Mouse (Mus musculus) adrenal gland, postnatal 36 days (tissue): ENCODE results near the gene Tmem33. TPM values are rescaled to one million over a fixed set of nuclear protein-coding genes. Genes with fewer than 3 reads are reported as not detected.

Source experiments
- DNase-seq, 2 experiments: peaks; one replicate each; pipeline ENCODE4 v3.0.0; 2021; ENCODE audit warnings: mixed read lengths in 1 of 2
- long read RNA-seq, 2 experiments: library from polyadenylated mRNA; stranded (forward); transcript quantifications; one replicate each; pipeline ENCODE4 v2.0.0; 2021; ENCODE audit warnings: borderline sequencing depth in 2 of 2
- total RNA-seq, 2 experiments: library from RNA; stranded (reverse); gene quantifications; 2 replicates each; pipeline ENCODE4 v1.2.3; 2021

The Tmem33 gene
- total RNA-seq = 100 to 1,000 TPM; 121 to 144 TPM
- long read RNA-seq, experiment 1, full-length matches to known transcripts = 147 of 166 reads
- long read RNA-seq, experiment 1, partial matches to known transcripts = 12 of 166 reads
- long read RNA-seq, experiment 1, other reads (novel, unspliced or antisense) = 7 of 166 reads
- long read RNA-seq, experiment 2, full-length matches to known transcripts = 44 of 48 reads
- long read RNA-seq, experiment 2, partial matches to known transcripts = 0 of 48 reads
- long read RNA-seq, experiment 2, other reads (novel, unspliced or antisense) = 4 of 48 reads

- peak; percentile 95 for DNase-seq
Observed at GRCm38 (mm10) chr5:67260531-67261371, at the start of gene Tmem33. Gene Tmem33, plus strand, starts transcription at chr5:67260565.

GRCm38 (mm10) chr5:67213168-67213567 lies 47.2 kb upstream of the Tmem33 start:
- no peak for DNase-seq

DNA sequence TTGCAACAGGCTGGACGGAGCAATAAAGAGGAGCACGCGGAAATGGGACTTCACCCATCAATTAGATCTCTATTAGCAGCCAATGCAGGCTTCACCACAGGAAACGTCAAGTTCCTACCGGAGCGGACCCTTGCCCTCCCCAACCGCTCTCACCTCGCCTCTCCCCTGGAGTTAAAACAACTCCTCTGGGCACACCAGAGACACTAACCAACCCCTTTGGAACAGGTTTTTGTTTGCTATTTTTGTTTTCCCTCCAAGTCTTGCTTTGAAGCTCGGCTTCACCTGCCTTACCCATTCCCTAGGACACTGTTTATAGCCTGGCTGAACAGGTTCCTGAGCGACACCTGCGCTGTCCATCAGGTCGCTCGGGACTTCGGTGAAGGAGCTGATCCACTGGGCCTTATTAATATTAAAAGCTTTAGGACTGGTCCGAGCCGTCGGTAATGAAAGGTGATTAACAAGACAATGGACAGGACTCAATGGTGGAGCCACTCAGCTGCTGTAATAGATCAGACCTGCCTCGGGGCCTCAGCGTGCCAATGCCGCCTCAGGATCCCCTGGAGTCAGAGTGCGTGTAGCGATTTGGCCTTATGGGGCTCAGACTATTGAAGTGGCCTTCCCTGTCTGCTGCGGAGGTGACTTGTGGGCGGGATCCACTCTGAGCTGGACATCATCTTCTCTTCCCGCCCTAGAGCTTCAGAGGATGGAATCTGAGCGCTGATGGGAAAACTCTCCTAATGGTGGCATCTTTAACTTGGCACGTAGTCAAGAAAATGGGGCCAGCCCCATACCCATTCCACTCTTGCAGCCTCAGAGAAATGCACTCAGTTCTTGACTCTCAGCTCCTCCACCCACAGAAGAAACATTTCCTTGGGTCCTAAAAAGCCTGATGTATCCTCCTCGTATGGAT lies 45.0 kb upstream of the Tmem33 start:
- no peak for DNase-seq

GRCm38 (mm10) chr5:67216031-67216778 lies 44.2 kb upstream of the Tmem33 start:
- DNase-seq = no peak

- DNase-seq = no peak
Observed at GRCm38 (mm10) chr5:67216779-67217095, 43.6 kb upstream of the Tmem33 start.

DNA sequence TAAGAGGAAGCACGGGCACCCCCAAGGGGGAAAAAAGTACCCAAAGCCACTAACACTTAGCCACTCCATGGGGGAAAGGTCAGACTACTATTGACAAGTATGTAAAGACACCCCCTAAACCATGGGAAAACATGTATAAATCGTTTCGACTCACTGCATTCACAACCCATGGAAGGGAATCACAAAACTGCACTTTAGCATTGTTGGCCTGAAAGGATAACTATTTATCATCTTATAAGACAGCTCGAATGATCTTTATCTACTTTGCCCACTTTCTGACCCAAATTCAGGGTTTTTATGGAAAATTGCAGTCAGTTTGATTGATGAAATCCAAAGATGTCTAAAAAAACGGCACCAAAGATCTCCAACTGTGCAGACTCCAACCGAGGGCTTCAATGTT lies 38.5 kb upstream of the Tmem33 start:
- DNase-seq = no peak

DNA sequence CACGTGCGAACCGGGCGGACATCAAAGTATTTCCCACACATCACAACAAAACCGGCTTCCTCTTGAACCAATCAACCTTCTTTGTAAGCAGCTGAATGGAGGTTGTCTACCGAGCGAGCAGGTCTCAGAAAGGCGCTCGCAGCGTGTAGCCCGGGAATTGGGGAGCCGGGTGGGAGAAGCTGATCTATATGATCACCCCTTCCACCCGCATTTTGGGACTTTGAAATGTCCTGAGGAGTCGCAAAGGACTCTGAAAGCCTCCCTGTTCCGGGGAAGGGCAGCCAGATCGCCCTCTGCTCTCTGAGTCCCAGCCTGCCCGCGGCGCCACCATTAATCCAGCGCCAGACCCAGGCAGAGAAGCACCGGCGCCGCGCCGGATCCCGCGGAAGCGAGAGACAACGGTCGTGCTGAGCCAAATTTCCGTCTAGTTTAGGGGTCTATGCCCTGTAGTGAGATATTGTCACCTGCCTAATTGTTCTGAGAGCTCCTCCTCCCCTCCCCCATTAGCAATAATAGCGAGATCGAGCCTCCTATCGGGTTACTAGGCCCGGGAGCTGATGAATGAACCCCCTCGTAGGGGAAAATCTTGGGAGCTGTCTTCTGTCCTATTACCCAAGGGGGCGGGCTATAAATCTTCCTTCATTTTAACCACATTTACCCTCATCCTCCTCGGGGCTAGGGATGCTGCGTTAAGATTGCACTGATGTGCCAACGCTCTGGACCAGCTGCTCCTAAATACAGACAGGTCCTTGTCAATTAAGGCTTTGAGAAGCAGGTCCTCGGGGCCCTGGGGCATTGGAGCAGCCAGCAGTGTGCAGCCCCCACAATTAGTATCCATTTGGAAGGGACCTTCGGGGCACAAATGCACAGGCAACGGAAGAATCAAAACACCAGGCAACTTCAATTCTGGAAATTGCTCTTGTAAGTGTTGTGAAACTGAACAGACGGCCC lies 37.6 kb upstream of the Tmem33 start:
- DNase-seq = peak; percentile 43

DNA sequence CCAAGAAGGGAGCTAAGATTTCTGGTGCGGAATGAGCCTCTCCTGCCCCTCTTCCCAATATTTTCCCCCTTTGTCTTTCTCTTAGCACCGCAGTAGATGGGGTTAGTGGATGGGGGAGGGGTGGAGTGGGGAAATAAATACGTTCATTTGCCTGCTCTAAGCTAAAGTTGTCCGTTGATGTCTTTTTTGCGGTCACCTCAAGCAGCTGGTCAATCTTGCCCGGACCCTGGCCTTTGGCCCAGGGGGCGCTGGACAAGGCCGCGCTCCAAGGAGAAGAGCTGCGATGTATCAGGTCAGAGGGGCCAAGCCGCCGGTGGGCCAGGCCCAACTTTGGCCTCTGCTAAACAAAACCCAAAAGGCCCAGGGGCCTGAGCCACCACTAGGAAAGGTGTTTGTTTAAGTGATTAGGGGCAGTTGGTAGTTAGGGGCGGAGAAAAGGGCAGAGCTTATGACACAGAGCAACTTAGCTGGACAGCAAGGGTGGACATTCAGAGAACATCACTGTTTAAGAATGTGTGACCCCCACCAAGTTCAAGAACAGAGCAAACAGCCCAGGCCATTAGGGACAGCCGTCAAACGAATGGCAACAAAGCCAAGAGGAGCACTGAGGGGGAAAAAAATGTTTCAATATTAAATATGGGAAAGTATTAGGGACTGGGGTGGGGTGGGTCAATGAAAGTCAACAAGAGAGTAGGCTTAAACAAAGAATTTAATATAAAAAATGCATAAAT lies 36.8 kb upstream of the Tmem33 start:
- DNase-seq = no peak

DNA sequence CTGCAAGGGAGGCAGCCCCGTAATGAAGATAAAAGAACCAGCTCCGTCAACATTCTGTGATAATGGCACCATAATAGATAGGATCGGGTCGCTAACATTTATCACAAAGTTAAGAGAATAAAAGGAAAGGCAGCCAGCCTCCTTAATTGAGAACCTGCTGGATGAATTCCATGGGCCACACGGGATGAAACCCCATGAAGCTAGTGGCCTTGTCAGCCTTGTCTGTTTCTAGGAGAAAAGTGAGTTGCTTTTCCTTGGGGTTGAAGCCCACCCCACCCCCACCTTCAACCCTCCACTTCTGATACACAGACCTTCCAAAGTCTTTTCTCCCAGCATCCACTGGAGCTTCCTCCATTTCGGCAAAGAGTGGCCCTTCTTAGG lies 36.3 kb upstream of the Tmem33 start:
- no peak for DNase-seq

DNA sequence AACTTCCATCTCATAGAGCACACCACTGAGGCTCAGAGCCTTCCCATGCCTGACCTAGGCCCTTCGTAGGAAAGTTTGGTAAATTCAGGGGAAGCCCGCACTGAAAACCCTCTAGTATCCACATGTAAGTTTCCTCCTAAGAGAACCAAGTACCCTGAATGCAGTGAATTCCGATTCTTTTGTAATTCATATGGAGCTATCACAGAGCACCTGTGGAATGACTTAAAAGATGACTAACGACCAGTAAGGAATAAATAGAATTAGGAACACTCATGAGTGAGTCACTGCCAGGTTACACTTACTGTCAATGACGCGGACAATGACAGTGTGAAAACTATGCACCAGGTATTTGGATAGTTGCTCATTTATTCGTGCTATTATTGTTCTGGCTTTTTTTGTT lies 34.6 kb upstream of the Tmem33 start:
- DNase-seq = no peak

GRCm38 (mm10) chr5:67227261-67227660 lies 33.1 kb upstream of the Tmem33 start:
- DNase-seq = no peak

DNA sequence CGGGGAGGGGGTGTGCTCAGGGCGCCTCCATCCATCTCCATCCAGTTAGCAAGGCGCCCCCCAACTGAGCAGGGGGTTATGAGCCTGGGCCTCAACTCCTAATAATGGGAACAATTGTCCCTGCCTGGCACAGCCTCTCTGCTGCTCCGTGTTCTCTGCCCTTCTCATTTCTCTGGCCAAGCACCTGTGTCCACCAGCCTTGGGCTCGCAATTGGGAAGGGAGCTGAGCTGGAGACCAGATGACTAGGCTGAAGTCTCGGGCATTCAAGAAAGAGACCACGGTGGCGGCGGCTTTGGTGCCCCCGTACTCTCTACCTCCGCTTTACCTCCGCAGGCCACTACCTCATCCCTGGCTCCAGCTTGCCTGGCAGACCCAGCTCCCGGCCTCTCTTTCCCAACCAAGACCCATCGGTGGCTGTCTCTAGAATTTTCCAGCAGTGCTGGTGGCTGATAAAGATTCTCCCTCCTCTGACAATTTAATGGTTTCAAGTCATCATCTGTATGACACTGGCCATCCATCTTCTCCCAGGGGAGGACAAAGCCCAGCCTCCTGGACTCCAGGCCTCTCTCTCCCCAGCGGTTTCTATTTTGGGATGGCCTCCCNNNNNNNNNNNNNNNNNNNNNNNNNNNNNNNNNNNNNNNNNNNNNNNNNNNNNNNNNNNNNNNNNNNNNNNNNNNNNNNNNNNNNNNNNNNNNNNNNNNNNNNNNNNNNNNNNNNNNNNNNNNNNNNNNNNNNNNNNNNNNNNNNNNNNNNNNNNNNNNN lies 32.5 kb upstream of the Tmem33 start:
- no peak for DNase-seq

DNA sequence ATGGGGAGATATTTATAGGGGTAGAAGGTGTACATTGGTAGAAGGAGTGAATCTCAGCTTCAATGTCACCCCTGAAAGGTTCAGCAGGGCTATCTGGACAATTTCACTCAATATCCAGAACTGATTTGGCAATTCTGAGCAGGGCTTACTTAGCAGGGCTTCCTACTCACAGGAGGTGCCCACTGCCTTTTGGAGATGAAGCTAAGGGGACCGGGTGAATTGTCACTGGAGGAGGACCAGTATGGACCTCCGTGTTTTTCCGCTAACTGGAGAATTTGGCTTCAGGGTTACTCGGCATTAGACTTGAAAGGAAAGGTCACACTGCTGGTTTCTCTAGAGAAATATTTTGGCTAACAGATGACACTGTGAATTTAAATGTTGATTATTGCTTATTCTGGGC lies 25.7 kb upstream of the Tmem33 start:
- DNase-seq = no peak

- no peak for DNase-seq
Observed at GRCm38 (mm10) chr5:67235462-67235861, 24.9 kb upstream of the Tmem33 start.

- no peak for DNase-seq
Observed at GRCm38 (mm10) chr5:67236601-67237000, 23.8 kb upstream of the Tmem33 start.

DNA sequence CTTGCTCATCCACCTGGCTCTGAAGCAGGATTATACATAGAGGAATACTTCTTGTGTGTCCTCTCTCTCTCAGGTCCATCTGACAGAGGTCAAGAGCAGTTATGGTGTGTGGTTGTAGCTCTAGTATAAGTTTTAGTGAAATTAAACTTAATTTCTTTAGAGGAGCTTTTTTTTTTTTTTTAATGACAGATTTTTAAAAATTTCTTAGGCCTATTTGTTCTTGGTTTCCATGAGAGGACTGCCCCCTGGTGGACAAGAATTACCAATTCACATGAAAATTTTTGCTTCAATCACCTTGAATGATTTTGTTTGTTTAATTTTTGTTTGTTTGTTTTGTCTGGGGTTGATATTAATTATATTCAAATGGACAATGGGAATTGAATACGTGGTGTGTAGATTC lies 22.1 kb upstream of the Tmem33 start:
- DNase-seq = peak in 1 of 2 experiments; percentile 41

DNA sequence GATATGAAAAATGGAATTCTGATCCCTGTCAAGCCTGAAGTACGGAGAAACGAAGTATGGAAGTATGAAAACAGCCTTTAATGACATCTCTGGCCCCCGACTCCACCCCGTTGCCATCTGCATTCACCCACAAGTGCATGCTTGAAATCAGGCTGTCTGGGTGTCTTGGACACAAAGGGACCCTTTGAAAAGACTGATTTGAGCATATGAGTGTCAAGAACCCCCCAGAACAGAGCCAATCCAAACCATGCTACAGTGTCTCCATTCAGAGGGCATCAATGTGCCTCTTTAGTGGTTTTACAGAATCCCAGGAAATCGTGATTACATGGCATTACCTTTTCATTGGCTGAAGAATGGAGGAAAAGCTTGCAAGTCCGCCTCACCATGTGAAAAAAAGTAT lies 18.7 kb upstream of the Tmem33 start:
- no peak for DNase-seq

DNA sequence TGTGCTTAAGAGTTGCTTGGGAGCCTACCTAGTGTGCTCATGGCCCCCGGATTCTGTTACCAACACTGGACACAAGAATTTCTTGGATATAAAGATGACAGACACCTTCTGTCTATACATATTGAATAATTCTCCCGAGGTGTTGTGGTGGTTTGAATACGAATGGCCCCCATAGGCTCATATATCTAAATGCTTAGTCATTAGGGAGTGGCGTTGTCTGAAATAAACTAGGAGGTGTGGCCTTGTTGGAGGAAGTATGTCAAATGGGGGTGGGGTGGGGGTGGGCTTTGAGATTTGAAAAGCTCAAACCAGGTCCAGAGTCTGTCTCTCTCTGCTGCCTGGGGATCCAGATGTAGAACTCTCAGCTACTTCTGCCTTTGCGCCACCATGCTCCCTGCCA lies 17.1 kb upstream of the Tmem33 start:
- no peak for DNase-seq

DNA sequence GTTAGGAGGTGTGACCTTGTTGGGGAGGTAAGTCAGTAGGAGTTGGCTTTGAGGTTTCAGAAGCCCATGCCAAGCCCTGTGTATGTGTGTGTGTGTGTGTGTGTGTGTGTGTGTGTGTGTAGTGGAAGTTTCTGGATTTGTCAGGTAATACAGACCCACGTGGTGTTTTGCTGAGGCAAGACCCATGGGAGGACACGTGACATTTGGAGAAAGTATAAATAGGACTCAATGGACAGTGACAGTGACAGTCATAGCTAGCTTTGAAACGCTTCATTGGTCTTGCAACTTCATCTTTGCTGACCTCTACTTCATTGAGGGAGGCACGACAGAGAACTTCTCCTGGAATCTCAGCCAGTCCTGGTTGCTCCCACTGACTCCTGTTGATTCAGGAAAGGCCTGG lies 8.1 kb upstream of the Tmem33 start:
- no peak for DNase-seq
